Mouse (Mus musculus) hematopoietic stem cell, adult 5-6 weeks (primary cell): ENCODE measurements at regions not wholly inside any gene's neighbourhood (a gene's known extent, or its start where the extent isn't known, plus 50 kb on each side); places are given as distances from the start of the nearest gene placed in this dataset.
A peak's percentile ranks its signal among the peaks of the same experiment; 100 is the strongest.

ENCODE experiments used
- ATAC-seq, 2 experiments: fragments of 125-278 bp in 1 of 2; replicated peaks in 1 of 2; 2 replicates each; pipeline ENCODE4 v1.8.0; 2016 to 2017; ENCODE audit warnings: inconsistent platforms in 2 of 2, mild to moderate bottlenecking in 2 of 2, moderate number of reproducible peaks in 2 of 2, low read depth in 1 of 2, moderate TSS enrichment in 1 of 2; ENCODE audit not compliant: low FRiP score in 2 of 2, poor library complexity in 2 of 2, severe bottlenecking in 2 of 2, insufficient read depth in 1 of 2, low TSS enrichment in 1 of 2

GRCm38 (mm10) chr14:36651053-36651735, 317.4 kb downstream of the Ccser2 start:
- ATAC-seq = no peak

GRCm38 (mm10) chr14:36646649-36647048, 321.9 kb downstream of the Ccser2 start:
- ATAC-seq = no peak

GRCm38 (mm10) chr14:36646237-36646636, 322.3 kb downstream of the Ccser2 start:
- ATAC-seq = no peak

DNA sequence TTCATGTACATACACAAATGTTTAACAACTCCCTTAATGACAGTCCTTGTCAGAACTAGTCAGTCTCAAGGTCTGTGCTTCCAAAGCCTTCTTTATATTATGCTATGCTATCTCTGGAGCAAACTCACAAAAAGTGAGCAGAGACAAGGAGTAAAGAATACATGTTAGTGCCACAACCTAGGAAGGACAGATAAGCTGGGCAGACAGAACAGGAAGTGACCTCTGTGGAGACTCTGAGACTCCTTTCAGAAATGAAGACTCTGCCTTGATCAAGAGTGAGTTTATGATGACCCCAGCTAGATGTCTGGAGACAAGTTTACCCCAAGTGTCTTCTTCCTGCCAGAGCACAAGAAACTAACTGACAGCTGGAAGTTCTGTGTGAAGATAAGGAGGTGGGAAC, 343.8 kb downstream of the Ccser2 start:
- 0 out of 4 replicates have a peak, but pooled peaks of 1 of the 2 experiments have one; percentile 22 for ATAC-seq

DNA sequence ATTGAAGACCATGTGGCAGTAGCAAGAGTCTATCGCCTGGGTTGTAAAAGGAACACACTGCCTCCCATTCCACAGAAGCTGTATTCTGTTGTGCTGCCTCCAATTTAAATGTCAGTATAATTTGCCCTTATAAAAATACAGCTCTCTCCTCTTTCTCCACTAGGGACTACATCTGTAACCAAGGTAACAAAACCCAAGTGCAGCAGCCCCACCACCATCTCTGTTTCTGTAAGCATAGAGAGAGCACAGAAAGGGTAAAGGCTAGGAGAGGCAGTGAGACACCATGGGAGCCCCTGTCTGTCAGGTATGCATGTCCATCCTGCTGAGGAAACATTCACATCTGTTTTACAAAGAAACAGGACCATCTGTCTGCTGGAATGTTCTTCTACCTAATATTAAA, 344.4 kb downstream of the Ccser2 start:
- ATAC-seq = no peak

GRCm38 (mm10) chr14:36623036-36623435, 345.5 kb downstream of the Ccser2 start:
- no peak for ATAC-seq

DNA sequence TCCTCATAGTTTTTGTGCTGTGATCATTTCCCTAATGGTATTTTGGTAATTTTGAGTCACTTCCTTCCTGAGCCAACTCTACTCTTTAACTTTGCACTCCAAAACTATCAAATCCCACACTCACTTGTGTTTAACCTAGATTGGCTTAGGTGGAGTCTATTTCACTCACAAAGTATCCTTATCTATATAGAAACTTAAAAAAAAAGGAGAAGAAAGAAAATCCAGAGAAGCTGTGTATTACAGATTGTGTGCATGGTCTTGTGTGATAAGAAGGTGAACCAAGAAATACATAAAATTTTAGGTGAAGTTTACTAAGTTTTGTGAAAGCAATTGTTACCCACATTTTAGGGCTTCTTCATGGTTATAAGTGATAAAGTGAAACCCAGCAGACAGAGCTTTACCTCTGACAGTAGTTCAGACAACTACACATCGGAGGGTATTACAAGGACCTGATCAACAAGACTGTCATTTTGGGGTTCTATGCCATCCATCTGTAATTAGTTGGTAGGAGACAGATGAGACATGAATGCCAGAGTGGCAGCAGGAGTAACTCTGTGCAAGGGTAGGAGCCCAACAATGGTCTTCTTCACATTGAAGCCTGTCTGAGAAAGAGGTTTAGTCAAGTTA, 350.0 kb downstream of the Ccser2 start:
- ATAC-seq = peak; percentile 84 to 91

DNA sequence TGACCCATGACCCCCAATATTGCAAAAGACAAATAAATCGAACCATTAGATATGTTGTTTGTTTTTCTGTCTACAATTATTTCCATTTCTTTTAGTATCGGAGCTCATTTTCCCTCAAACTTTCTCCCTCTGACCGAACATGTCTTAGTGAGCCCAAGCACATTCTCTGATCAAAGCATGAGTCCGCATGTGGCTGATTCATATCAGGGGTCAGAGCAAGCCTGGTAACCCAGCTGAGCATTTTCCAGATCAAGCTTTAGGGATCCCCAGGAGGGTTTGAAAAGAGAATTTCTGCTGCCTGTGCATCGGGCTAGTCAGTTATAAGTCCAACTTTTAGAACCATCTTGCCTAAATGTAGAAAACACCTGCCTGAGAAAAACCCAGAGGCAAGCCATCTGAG, 350.6 kb downstream of the Ccser2 start:
- ATAC-seq = peak in 1 of 2 experiments; percentile 15; a peak in 1 of 4 replicates

GRCm38 (mm10) chr14:36614926-36615325, 353.7 kb downstream of the Ccser2 start:
- ATAC-seq = no peak

GRCm38 (mm10) chr14:36612860-36613259, 355.7 kb downstream of the Ccser2 start:
- no peak for ATAC-seq

GRCm38 (mm10) chr14:36584065-36584635, 384.4 kb downstream of the Ccser2 start:
- ATAC-seq = peak; percentile 83 to 92

DNA sequence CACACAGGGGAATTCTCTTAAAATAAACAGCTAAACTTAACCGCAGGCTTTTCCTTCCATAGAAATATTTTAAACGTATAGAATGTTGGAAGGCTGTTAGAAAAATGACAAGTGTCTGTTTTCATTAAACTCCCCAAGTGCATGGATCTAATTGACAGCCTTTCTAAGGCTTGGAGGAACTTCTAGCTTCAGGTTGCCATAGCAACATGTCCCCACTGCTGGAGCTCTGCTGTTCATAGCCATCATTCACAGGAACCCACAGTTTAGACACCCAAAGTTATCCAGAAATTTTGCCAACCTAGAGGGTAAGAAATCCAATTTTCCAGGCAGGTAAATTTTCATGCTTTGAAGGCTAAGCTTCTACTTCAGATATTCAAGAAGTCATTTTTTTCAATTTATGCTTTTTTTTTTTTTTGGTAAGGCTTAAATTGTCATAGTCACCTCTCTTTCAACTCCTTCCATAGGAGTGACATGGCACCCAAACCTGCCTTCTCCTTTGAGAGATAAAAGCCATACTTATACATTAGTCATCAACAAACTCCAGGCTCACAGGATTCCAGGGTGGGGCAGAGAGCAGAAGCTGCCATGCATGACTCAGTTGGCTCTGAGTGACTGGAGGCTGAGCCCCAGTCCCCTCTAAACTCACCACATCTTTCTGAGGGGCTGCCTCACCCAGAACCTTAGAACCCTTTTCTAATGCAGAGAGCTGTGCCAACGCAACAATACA, 385.1 kb downstream of the Ccser2 start:
- ATAC-seq = no peak

GRCm38 (mm10) chr14:36563229-36563865, 405.2 kb downstream of the Ccser2 start:
- ATAC-seq = no peak

DNA sequence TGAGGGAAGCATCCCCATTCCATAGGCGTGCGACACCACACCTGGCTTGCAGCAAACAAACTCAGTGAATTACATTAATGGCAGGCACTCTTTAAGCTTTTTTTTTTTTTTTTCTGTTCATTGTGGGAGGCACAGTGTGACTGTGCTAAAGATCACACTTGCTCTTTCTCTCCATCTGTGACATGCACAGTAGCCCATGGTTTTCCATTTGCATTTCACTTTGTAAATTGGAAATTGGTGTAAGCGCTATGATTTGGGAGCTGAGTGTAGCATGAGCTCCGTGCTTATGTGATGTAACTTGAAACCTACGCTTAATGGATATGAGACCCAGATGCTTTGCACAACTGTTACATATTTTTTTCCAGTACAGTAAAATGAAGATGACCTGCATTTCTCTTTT, 431.2 kb downstream of the Ccser2 start:
- no peak for ATAC-seq

DNA sequence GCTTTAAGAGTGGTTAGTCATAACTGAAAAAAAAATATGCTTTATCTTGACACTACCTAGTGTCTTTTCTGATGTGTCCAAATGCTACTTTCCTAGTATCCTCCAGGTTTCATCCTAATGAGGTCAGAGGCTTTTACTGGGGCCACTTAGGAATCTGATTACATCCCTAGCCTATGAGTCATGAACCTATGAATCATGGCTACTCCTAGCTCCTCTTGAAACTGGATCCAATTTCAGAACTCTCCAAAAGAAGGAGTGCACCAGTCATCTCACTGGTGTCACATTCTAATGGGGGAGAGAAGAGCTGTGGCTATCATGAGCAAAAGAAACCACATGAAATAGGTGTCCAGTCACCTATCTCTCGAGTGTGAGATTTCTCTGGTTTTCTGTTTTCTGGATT, 432.6 kb downstream of the 4930474N05Rik start:
- no peak for ATAC-seq

GRCm38 (mm10) chr14:36525591-36526037, 430.9 kb downstream of the 4930474N05Rik start:
- no peak for ATAC-seq

DNA sequence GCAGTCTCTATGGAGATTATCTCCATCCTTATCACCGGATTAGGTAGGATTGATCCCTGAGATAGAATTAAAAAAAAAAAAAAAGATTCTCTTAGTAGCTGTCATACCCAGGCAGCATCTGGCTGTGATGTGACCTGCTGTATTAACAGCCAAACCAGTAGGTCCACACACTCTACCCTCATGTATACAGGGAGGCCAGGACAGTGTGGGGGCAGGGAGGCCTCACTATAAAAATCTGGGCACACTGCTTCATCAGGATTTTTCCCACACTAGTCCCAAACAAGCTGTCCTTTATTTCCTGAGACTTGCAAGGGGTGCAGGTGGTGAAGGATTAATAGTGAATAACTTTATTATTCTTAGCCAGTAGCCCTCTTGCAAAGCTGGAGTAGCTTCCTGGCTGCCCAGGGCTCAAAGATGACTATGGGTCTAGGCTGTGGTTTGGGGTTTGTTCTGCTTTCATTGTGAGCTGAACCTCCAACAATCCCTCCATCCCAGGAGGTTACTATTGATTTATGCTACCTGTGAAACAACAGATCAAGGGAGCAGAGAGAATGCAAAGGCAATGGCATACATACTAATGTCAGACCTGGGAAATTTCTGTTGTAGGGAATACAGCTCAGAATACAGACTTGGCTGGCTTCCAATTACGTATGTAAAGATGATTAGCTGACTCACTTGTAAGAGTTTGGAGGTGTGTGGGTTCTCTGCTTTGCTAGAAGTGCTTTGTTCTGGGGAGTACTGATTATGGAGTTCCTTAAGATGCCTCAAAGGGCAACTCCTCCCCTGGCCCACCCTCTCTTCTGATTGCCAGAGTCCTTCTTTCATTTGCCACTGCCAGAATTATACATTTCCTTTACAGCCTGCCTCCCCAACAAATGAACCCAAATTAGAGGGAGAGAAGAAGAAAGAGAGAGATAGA, 407.6 kb downstream of the 4930474N05Rik start:
- ATAC-seq = peak; percentile 91 to 92
